Mouse (Mus musculus): ENCODE measurements around the gene Wipf1.

- no peak for TF ChIP-seq CTCF (IDR thresholded peaks at IDR 0.05; ENCODE audit: low read depth, low read length)
- TF ChIP-seq POLR2A (IDR thresholded peaks at IDR 0.05; ENCODE audit: insufficient read depth, low read length) = no peak
Measured at GRCm38 (mm10) chr2:73407662-73408061, 121.9 kb downstream of the Wipf1 start.
